8 mouse cellular contexts compared by ENCODE assay signal in genomic region chr15:25713587-25714361, GRCm38 (mm10).
DNase-seq lines count a peak whose midpoint lies in the region; ATAC-seq and TF ChIP-seq lines count a peak whose summit lies in the region.

No protein-coding gene starts in this region.

- no peak for TF ChIP-seq CTCF in cortical plate, adult 2 months (IDR thresholded peaks at IDR 0.05; ENCODE audit: extremely low read depth, insufficient read depth, low read length)

- 0 out of 2 replicates have a peak, but pooled peaks cover 3% of the 10 kb centered on the region for H3K27me3 ChIP-seq in heart, embryonic 12.5 days (replicated peaks)
- H3K27me3 ChIP-seq in midbrain, embryonic 10.5 days (ENCODE audit: low read depth, poor library complexity, severe bottlenecking), result peaks cover 19% of the 10 kb centered on the region; the same call in 1 of the 2 replicates

- no peak overlapping the region for H3K9ac ChIP-seq in heart, embryonic 12.5 days

- ATAC-seq in heart, embryonic 12.5 days (ENCODE audit: insufficient number of reproducible peaks, low FRiP score), result no peak

- H3K4me1 ChIP-seq in heart, embryonic 12.5 days (replicated peaks), result peaks cover 15% of the 10 kb centered on the region
- H3K4me1 ChIP-seq in cortical plate, adult 2 months (ENCODE audit: control insufficient read depth, insufficient read depth, low read length), result no peaks in the 10 kb centered on the region
- H3K4me1 ChIP-seq in midbrain, embryonic 10.5 days, result peaks cover 30% of the 10 kb centered on the region

- no peak overlapping the region for H3K27ac ChIP-seq in heart, embryonic 12.5 days (ENCODE audit: poor library complexity, severe bottlenecking)
- H3K27ac ChIP-seq in cortical plate, adult 2 months (ENCODE audit: insufficient read depth, low read length), result peak overlapping the region; percentile 71; the same call in 1 of the 2 replicates
- no peak overlapping the region for H3K27ac ChIP-seq in midbrain, embryonic 10.5 days (replicated peaks)

- H3K4me3 ChIP-seq in heart, embryonic 12.5 days, result no peak overlapping the region
- H3K4me3 ChIP-seq in cortical plate, adult 2 months (ENCODE audit: insufficient read depth, low read length), result peak overlapping the region; percentile 80
- peak overlapping the region; percentile 32 for H3K4me3 ChIP-seq in midbrain, embryonic 10.5 days

- 70% methylated on average over 38 of the region's 38 CpGs for WGBS in heart, embryonic 12.5 days
- WGBS in midbrain, embryonic 10.5 days, result 48% methylated on average over 38 of the region's 38 CpGs

- H3K4me2 ChIP-seq in heart, embryonic 12.5 days, result peak overlapping the region; percentile 1; the same call in 1 of the 2 replicates

- no peaks in the 10 kb centered on the region for H3K9me3 ChIP-seq in heart, embryonic 12.5 days (replicated peaks)
- no peaks in the 10 kb centered on the region for H3K9me3 ChIP-seq in midbrain, embryonic 10.5 days (replicated peaks)

- peak; percentile 40; the same call in 1 of the 2 replicates for TF ChIP-seq POLR2A in cortical plate, adult 2 months (IDR thresholded peaks at IDR 0.05; ENCODE audit: extremely low read depth, insufficient read depth, low read length)

- intact Hi-C loops in heart, postnatal 14 days (cut with DNase I), result loop anchor here (10.0 kb wide), 1 partner anchor 1119 kb away; no protein-coding TSS in a partner anchor

- DNase-seq in heart, postnatal 14 days, result no peak
- peak; percentile 77 for DNase-seq in kidney, postnatal 10 days
- DNase-seq in midbrain, embryonic 10.5 days (ENCODE audit: low spot score), result no peak
- no peak for DNase-seq in ovary, adult 18-20 months (ENCODE audit: low spot score)
- DNase-seq in urinary bladder, postnatal 14 days (ENCODE audit: low spot score), result no peak
- no peak for DNase-seq in lung, adult 18-20 months

- no peaks in the 10 kb centered on the region for H3K36me3 ChIP-seq in heart, embryonic 12.5 days
- peaks cover 9% of the 10 kb centered on the region; the same call in 1 of the 2 replicates for H3K36me3 ChIP-seq in midbrain, embryonic 10.5 days
